10 mouse cellular contexts compared by ENCODE assay signal in genomic region chr2:168466066-168466465, GRCm38 (mm10).
DNase-seq lines count a peak whose midpoint lies in the region; ATAC-seq and TF ChIP-seq lines count a peak whose summit lies in the region.
"Had no signal": no experiment of that assay in that cellular context is flagged by ENCODE, and none has a peak within 500 bp of the region (broad histone marks: within the 10 kb centered on the region; RNA-seq: fewer than 3 reads in every experiment).

No protein-coding gene starts in this region.

- H3K27me3 ChIP-seq in heart, adult 2 months (ENCODE audit: control insufficient read depth, insufficient read depth, low read length) = no peaks in the 10 kb centered on the region
- H3K27me3 ChIP-seq in heart, embryonic 10.5 days (ENCODE audit: insufficient read depth, poor library complexity, severe bottlenecking) = peaks cover 84% of the 10 kb centered on the region
- 0 out of 2 replicates have a peak, but pooled peaks cover under 1% of the 10 kb centered on the region for H3K27me3 ChIP-seq in embryonic facial prominence, embryonic 15.5 days

- H3K4me2 ChIP-seq in embryonic facial prominence, embryonic 15.5 days (replicated peaks) = no peak overlapping the region

- no peaks in the 10 kb centered on the region; the same call in 1 of the 2 replicates for H3K4me1 ChIP-seq in heart, adult 2 months (ENCODE audit: control insufficient read depth, insufficient read depth, low read length)
- peaks cover 15% of the 10 kb centered on the region; the same call in 1 of the 2 replicates for H3K4me1 ChIP-seq in heart, embryonic 10.5 days
- H3K4me1 ChIP-seq in embryonic facial prominence, embryonic 15.5 days = peaks cover 23% of the 10 kb centered on the region

- no peaks in the 10 kb centered on the region for H3K36me3 ChIP-seq in heart, adult 2 months (ENCODE audit: control insufficient read depth, insufficient read depth, low read length)
- no peaks in the 10 kb centered on the region for H3K36me3 ChIP-seq in heart, embryonic 10.5 days
- H3K36me3 ChIP-seq in embryonic facial prominence, embryonic 15.5 days = no peaks in the 10 kb centered on the region

- ATAC-seq in embryonic facial prominence, embryonic 15.5 days (ENCODE audit: insufficient number of reproducible peaks, low FRiP score, low TSS enrichment, low read depth) = peak; percentile 40; the same call in 1 of the 2 replicates
- ATAC-seq in granulocyte monocyte progenitor cell, adult 5-6 weeks (replicated peaks; ENCODE audit: poor library complexity, severe bottlenecking) = no peak
- ATAC-seq in CD4-positive, CD25-positive, alpha-beta regulatory T cell, adult 4 months = no peak
- ATAC-seq: inflammation-experienced regulatory T-cells, adult 6 months had no signal

- no peak overlapping the region for H3K27ac ChIP-seq in heart, adult 2 months
- no peak overlapping the region for H3K27ac ChIP-seq in heart, embryonic 10.5 days
- H3K27ac ChIP-seq in embryonic facial prominence, embryonic 15.5 days (replicated peaks) = peak overlapping the region; percentile 58

- 0 out of 2 replicates have a peak, but pooled peaks have one; percentile 17 for TF ChIP-seq EP300 in heart, adult 2 months (IDR thresholded peaks at IDR 0.05; ENCODE audit: insufficient read depth, low read depth, low read length)

- H3K4me3 ChIP-seq in heart, adult 2 months = no peak overlapping the region
- no peak overlapping the region for H3K4me3 ChIP-seq in heart, embryonic 10.5 days
- H3K4me3 ChIP-seq in embryonic facial prominence, embryonic 15.5 days (replicated peaks) = no peak overlapping the region
- H3K4me3 ChIP-seq: erythroblast, embryonic 14.5 days had no signal

- WGBS in heart, adult 2 months = 43% methylated on average over 9 of the region's 9 CpGs
- 60% methylated on average over 9 of the region's 9 CpGs for WGBS in heart, embryonic 10.5 days
- WGBS in embryonic facial prominence, embryonic 15.5 days = 22% methylated on average over 9 of the region's 9 CpGs

- no peak for TF ChIP-seq POLR2A in heart, adult 2 months (IDR thresholded peaks at IDR 0.05; ENCODE audit: insufficient read depth, low read depth, low read length)

- intact Hi-C loops in heart, adult 2 months (cut with DNase I) = no loop called here

- no peak for TF ChIP-seq CTCF in heart, adult 2 months (IDR thresholded peaks at IDR 0.05)

- H3K9ac ChIP-seq in heart, adult 2 months (ENCODE audit: low read depth, low read length) = no peak overlapping the region
- H3K9ac ChIP-seq in embryonic facial prominence, embryonic 15.5 days = no peak overlapping the region

- H3K9me3 ChIP-seq in heart, embryonic 10.5 days = no peaks in the 10 kb centered on the region
- no peaks in the 10 kb centered on the region for H3K9me3 ChIP-seq in embryonic facial prominence, embryonic 15.5 days (replicated peaks)

- H3K79me2 ChIP-seq in heart, adult 2 months (replicated peaks; ENCODE audit: control insufficient read depth, insufficient read depth, low read length) = no peaks in the 10 kb centered on the region

- peak; percentile 37 to 68 for DNase-seq in heart, adult 2 months
- no peak for DNase-seq in heart, embryonic 10.5 days (ENCODE audit: low spot score)
- peak; percentile 95 for DNase-seq in NIH3T3 (ENCODE audit: low read depth)
- DNase-seq in heart, postnatal 4 days = peak; percentile 60
- no peak for DNase-seq in right cerebral cortex, postnatal 4 days

Comparison
In these comparisons a context has a peak if more than half of its experiments do, and no peak if none do; other contexts are left out.
1. DNase-seq: peak in heart, adult 2 months (2 of 2), NIH3T3 (single experiment) and heart, postnatal 4 days (single experiment); none in heart, embryonic 10.5 days (single experiment) and right cerebral cortex, postnatal 4 days (single experiment).